Mouse (Mus musculus) ES-Bruce4 (cell line): ENCODE measurements around the gene Ccsap.

Experiments
- CTCF ChIP-seq: IDR thresholded peaks from one replicate; pipeline ENCODE4 v1.8.1; 2011; ENCODE audit warnings: low read depth, low read length
- EP300 ChIP-seq: IDR thresholded peaks from 2 replicates; pipeline ENCODE4 v1.6.1; 2011; ENCODE audit warnings: low read depth, low read length; ENCODE audit not compliant: insufficient read depth

GRCm38 (mm10) chr8:123895680-123896365 lies 35.8 kb upstream of the Ccsap start:
- no peak for TF ChIP-seq CTCF
- TF ChIP-seq EP300: no peak
